Comparison of ENCODE assay signal across 8 mouse cellular contexts in genomic region chr4:40703710-40704275, GRCm38 (mm10). TPM values are rescaled to one million over a fixed set of nuclear protein-coding genes. Genes with fewer than 3 reads are reported as not detected.
DNase-seq lines count a peak whose midpoint lies in the region; ATAC-seq and TF ChIP-seq lines count a peak whose summit lies in the region.

No protein-coding gene starts in this region.

- intact Hi-C loops in left cerebral cortex, postnatal 4 days (cut with DNase I) = no loop called here

- peak overlapping the region; percentile 69 for H3K9ac ChIP-seq in hindbrain, embryonic 11.5 days (ENCODE audit: low read depth, low read length)
- H3K9ac ChIP-seq in midbrain, embryonic 11.5 days (ENCODE audit: low read length) = peak overlapping the region; percentile 74

- WGBS in lung, adult 2 months = 8% methylated on average over 9 of the region's 9 CpGs
- 33% methylated on average over 9 of the region's 9 CpGs for WGBS in hindbrain, embryonic 11.5 days
- 36% methylated on average over 9 of the region's 9 CpGs for WGBS in midbrain, embryonic 11.5 days

- H3K9me3 ChIP-seq in hindbrain, embryonic 11.5 days (ENCODE audit: control insufficient read depth, low read length) = no peaks in the 10 kb centered on the region
- H3K9me3 ChIP-seq in midbrain, embryonic 11.5 days (ENCODE audit: control insufficient read depth, low read length) = no peaks in the 10 kb centered on the region

- ATAC-seq in hindbrain, embryonic 11.5 days (ENCODE audit: low FRiP score) = no peak
- ATAC-seq in midbrain, embryonic 11.5 days (ENCODE audit: low FRiP score) = no peak

- H3K36me3 ChIP-seq in hindbrain, embryonic 11.5 days (ENCODE audit: control insufficient read depth, insufficient read depth, low read length) = no peaks in the 10 kb centered on the region
- H3K36me3 ChIP-seq in midbrain, embryonic 11.5 days (ENCODE audit: control insufficient read depth, insufficient read depth, low read length) = no peaks in the 10 kb centered on the region

- TF ChIP-seq CTCF in lung, adult 2 months (IDR thresholded peaks at IDR 0.05; ENCODE audit: insufficient read depth, low read length) = no peak

- H3K27me3 ChIP-seq in hindbrain, embryonic 11.5 days (ENCODE audit: control insufficient read depth, insufficient read depth, low read length) = no peaks in the 10 kb centered on the region
- H3K27me3 ChIP-seq in midbrain, embryonic 11.5 days (ENCODE audit: control insufficient read depth, insufficient read depth, low read length) = no peaks in the 10 kb centered on the region

- no peak for TF ChIP-seq POLR2A in lung, adult 2 months (IDR thresholded peaks at IDR 0.05; ENCODE audit: borderline replicate concordance, extremely low read depth, low read depth, low read length)

- H3K4me3 ChIP-seq in lung, adult 2 months (replicated peaks; ENCODE audit: extremely low read depth, low read depth, low read length) = peak overlapping the region; percentile 17
- peak overlapping the region; percentile 60 for H3K4me3 ChIP-seq in hindbrain, embryonic 11.5 days (ENCODE audit: low read depth, low read length)
- peak overlapping the region; percentile 62 for H3K4me3 ChIP-seq in midbrain, embryonic 11.5 days (ENCODE audit: low read depth, low read length)

- DNase-seq in lung, adult 2 months = peak; percentile 18
- no peak for DNase-seq in lung, postnatal 25 days (ENCODE audit: low spot score)
- DNase-seq in cerebellum, postnatal 10 days = peak; percentile 19 to 49
- peak; percentile 22 for DNase-seq in hindbrain, embryonic 11.5 days (ENCODE audit: low spot score)
- no peak for DNase-seq in midbrain, embryonic 11.5 days (ENCODE audit: low spot score, missing footprints)
- DNase-seq in layer of hippocampus, adult 18-20 months (ENCODE audit: low spot score in 2 of 2) = no peak
- no peak for DNase-seq in left cerebral cortex, postnatal 4 days
- no peak for DNase-seq in layer of hippocampus, adult 9-10 months (ENCODE audit: low spot score)

- H3K4me1 ChIP-seq in lung, adult 2 months (ENCODE audit: control insufficient read depth, insufficient read depth, low read length) = peaks cover 13% of the 10 kb centered on the region
- 0 out of 2 replicates have a peak, but pooled peaks cover 3% of the 10 kb centered on the region for H3K4me1 ChIP-seq in hindbrain, embryonic 11.5 days (replicated peaks; ENCODE audit: control insufficient read depth, insufficient read depth, low read length)
- peaks cover 16% of the 10 kb centered on the region for H3K4me1 ChIP-seq in midbrain, embryonic 11.5 days (ENCODE audit: control insufficient read depth, insufficient read depth, low read length)

- H3K27ac ChIP-seq in hindbrain, embryonic 11.5 days (ENCODE audit: low read depth, low read length) = peak overlapping the region; percentile 90
- H3K27ac ChIP-seq in midbrain, embryonic 11.5 days (ENCODE audit: low read depth, low read length) = peak overlapping the region; percentile 81

- H3K4me2 ChIP-seq in hindbrain, embryonic 11.5 days (replicated peaks; ENCODE audit: low read depth, low read length) = peak overlapping the region; percentile 74
- peak overlapping the region; percentile 72 for H3K4me2 ChIP-seq in midbrain, embryonic 11.5 days

RNA-seq across cellular contexts. Expression of gene Aptx, which starts 0.8 kb away (rescaled TPM):
- polyA plus RNA-seq in lung, adult 2 months (2012; rRNA removed) = 5.5 and 8.3 TPM in 2 replicates
- polyA plus RNA-seq in hindbrain, embryonic 11.5 days (2014; fragmentation: Nextera tagmentation; extraction: Ambion mirVana) = 50.4 and 51.5 TPM in 2 replicates
- polyA plus RNA-seq in midbrain, embryonic 11.5 days (2014; fragmentation: Nextera tagmentation; extraction: Ambion mirVana) = 44.6 and 45.8 TPM in 2 replicates
- total RNA-seq in layer of hippocampus, adult 18-20 months (2021) = 10 to 100 TPM; 29.5 to 31.2 TPM
- 10 to 100 TPM; 34.9 to 36.8 TPM for total RNA-seq in left cerebral cortex, postnatal 4 days (2021)

RNA-seq across cellular contexts. Expression of gene Dnaja1, which starts 18.2 kb away (rescaled TPM):
- polyA plus RNA-seq in lung, adult 2 months (2012; rRNA removed) = 5.7 and 8.5 TPM in 2 replicates
- 691 and 740 TPM in 2 replicates for polyA plus RNA-seq in hindbrain, embryonic 11.5 days (2014; fragmentation: Nextera tagmentation; extraction: Ambion mirVana)
- polyA plus RNA-seq in midbrain, embryonic 11.5 days (2014; fragmentation: Nextera tagmentation; extraction: Ambion mirVana) = 710 and 762 TPM in 2 replicates
- 100 to 1,000 TPM; 333 to 347 TPM for total RNA-seq in layer of hippocampus, adult 18-20 months (2021)
- total RNA-seq in left cerebral cortex, postnatal 4 days (2021) = 100 to 1,000 TPM; 362 to 369 TPM

RNA-seq across cellular contexts. Expression of gene Smu1, which starts 53.9 kb away (rescaled TPM):
- 13.1 and 21.5 TPM in 2 replicates for polyA plus RNA-seq in lung, adult 2 months (2012; rRNA removed)
- 172 and 191 TPM in 2 replicates for polyA plus RNA-seq in hindbrain, embryonic 11.5 days (2014; fragmentation: Nextera tagmentation; extraction: Ambion mirVana)
- 192 and 194 TPM in 2 replicates for polyA plus RNA-seq in midbrain, embryonic 11.5 days (2014; fragmentation: Nextera tagmentation; extraction: Ambion mirVana)
- 10 to 100 TPM; 48.9 to 55.4 TPM for total RNA-seq in layer of hippocampus, adult 18-20 months (2021)
- 10 to 100 TPM; 52.9 to 54.9 TPM for total RNA-seq in left cerebral cortex, postnatal 4 days (2021)

Comparison
In these comparisons a context has a peak if more than half of its experiments do, and no peak if none do; other contexts are left out.
1. DNase-seq: peak in lung, adult 2 months (single experiment), cerebellum, postnatal 10 days (2 of 2) and hindbrain, embryonic 11.5 days (single experiment); none in lung, postnatal 25 days (single experiment), midbrain, embryonic 11.5 days (single experiment), layer of hippocampus, adult 18-20 months (0 of 2), left cerebral cortex, postnatal 4 days (single experiment) and layer of hippocampus, adult 9-10 months (single experiment).
2. RNA of gene Dnaja1, which starts 18.2 kb away (polyA plus RNA-seq): 710 to 762 TPM in midbrain, embryonic 11.5 days and 691 to 740 TPM in hindbrain, embryonic 11.5 days; 5.7 to 8.5 TPM in lung, adult 2 months; every median in the first group is over 10 times any median in the second.
3. Peak in every context shown above with its lines, with median percentiles within 50 percentile points of each other: H3K4me3 ChIP-seq.